Mouse (Mus musculus) ES-E14 (cell line): ENCODE results near the gene Xcl1. TPM values are rescaled to one million over a fixed set of nuclear protein-coding genes. Genes with fewer than 3 reads are reported as not detected.

Source experiments
- DNase-seq: peaks from one replicate; pipeline ENCODE4 v3.0.0-alpha.2; 2013; ENCODE audit warnings: low read depth, low spot score
- H3K27ac ChIP-seq: 2 replicates; pipeline ENCODE4 v1.5.1; 2012; ENCODE audit warnings: low read depth, mild to moderate bottlenecking, low read length, moderate library complexity, mixed read lengths; ENCODE audit not compliant: poor library complexity, insufficient read depth, severe bottlenecking
- H3K36me3 ChIP-seq: 2 replicates; pipeline ENCODE4 v1.6.1; 2012; ENCODE audit warnings: mild to moderate bottlenecking, low read length, moderate library complexity, mixed read lengths; ENCODE audit not compliant: control insufficient read depth, poor library complexity, insufficient read depth, severe bottlenecking
- H3K4me1 ChIP-seq, 2 experiments: fragments of 150-350 bp in 1 of 2; sonication (generic) in 1 of 2; 2 replicates each; pipeline ENCODE4 v1.6.1; 2012; ENCODE audit warnings: low read length in 2 of 2, mild to moderate bottlenecking in 1 of 2, mixed read lengths in 1 of 2; ENCODE audit not compliant: control insufficient read depth in 2 of 2, insufficient read depth in 2 of 2, poor library complexity in 1 of 2
- H3K4me3 ChIP-seq, 2 experiments: fragments of 150-350 bp in 1 of 2; sonication (generic) in 1 of 2; 2 replicates each; pipeline ENCODE4 v1.5.1; 2012; ENCODE audit warnings: low read length in 2 of 2, low read depth in 1 of 2, mild to moderate bottlenecking in 1 of 2, mixed read lengths in 1 of 2; ENCODE audit not compliant: insufficient read depth in 1 of 2, poor library complexity in 1 of 2, severe bottlenecking in 1 of 2
- H3K9ac ChIP-seq: 2 replicates; pipeline ENCODE4 v1.6.1; 2012; ENCODE audit warnings: low read depth, mild to moderate bottlenecking, low read length, mixed read lengths; ENCODE audit not compliant: poor library complexity, insufficient read depth, severe bottlenecking
- H3K9me3 ChIP-seq: fragments of 150-350 bp; sonication (generic); 2 replicates; pipeline ENCODE4 v1.6.1; 2012; ENCODE audit warnings: low read depth, mild to moderate bottlenecking, low read length; ENCODE audit not compliant: control insufficient read depth, insufficient read depth
- CHD2 ChIP-seq: IDR thresholded peaks from 2 replicates; pipeline ENCODE4 v1.6.1; 2014; ENCODE audit warnings: mild to moderate bottlenecking, low read depth, low read length, inconsistent platforms
- HCFC1 ChIP-seq: IDR thresholded peaks from 2 replicates; pipeline ENCODE4 v1.6.1; 2012; ENCODE audit warnings: low read length, inconsistent platforms, borderline replicate concordance; ENCODE audit not compliant: insufficient read depth
- MAFK ChIP-seq: IDR thresholded peaks from 2 replicates; pipeline ENCODE4 v1.6.1; 2014; ENCODE audit warnings: mild to moderate bottlenecking, low read depth, low read length, inconsistent platforms; ENCODE audit not compliant: insufficient read depth
- ZC3H11A ChIP-seq: IDR thresholded peaks from 2 replicates; pipeline ENCODE4 v1.6.1; 2012; ENCODE audit warnings: low read depth, mild to moderate bottlenecking, inconsistent platforms, low read length, borderline replicate concordance
- ZNF384 ChIP-seq: IDR thresholded peaks from 2 replicates; pipeline ENCODE4 v1.6.1; 2012; ENCODE audit warnings: low read depth, low read length, inconsistent platforms
- in situ Hi-C, 2 experiments: fragments of 600-800 bp; cut with MboI; formaldehyde crosslinking; loops; one replicate each; pipeline ENCODE4 v1.15.1; 2025; ENCODE audit warnings: low sequenced_read_pairs in 2 of 2, inconsistent platforms in 1 of 2; ENCODE audit not compliant: unreplicated experiment in 2 of 2
- total RNA-seq: library from RNA; depleted of rRNA; stranded (reverse); fragments of 300-350 nt; gene quantifications from 2 replicates; pipeline ENCODE4 v1.2.3, GENCODE M21; 2012

The Xcl1 gene
- total RNA-seq, 1 experiment = not detected

DNA sequence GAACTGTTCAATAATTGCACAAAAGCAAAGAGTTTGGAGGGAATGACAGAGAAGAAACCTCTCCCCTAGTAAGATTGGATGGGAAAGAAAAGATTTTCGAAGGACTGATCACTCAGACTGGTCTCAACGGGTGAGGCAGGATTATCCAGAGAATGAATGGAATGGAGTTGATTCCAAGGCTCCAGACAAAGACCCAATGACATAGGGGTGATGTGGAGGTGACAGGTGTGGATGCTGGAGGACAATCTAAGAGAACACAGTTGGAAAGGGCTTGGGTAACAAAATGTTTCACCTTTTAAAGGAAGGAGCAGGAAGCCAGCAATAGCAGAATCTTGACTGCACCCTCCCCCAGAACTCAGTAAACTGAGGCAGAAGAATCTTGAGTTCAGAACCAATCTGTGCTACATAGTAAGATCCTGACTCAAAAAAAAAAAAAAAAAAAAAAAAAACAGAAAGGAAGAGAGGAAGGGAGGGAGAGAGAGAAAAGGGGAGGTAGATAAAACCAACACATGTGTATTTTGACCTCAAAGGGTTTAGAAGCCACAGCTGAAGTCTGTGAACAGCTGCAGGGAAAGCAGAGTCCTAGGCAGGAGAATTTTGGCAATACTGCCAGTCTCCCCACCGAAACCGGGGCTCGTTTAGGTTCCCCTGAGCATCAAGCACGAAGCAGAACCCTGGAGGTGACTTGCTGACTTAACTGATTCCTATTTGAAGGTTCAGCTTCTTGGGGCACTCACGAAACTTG is 20.3 kb upstream of the Xcl1 start:
- Histone ChIP-seq H3K4me1 (no peaks in the 10 kb centered on the region), H3K36me3 (no peaks in the 10 kb centered on the region), H3K9ac (no peak overlapping the region), H3K4me3 (no peak overlapping the region), H3K9me3 (no peaks in the 10 kb centered on the region), H3K27ac (no peak overlapping the region)
- no peak for DNase-seq
- in situ Hi-C loops = no loop called here
- TF ChIP-seq HCFC1 (no peak), CHD2 (no peak), ZC3H11A (no peak), ZNF384 (no peak), MAFK (no peak)

DNA sequence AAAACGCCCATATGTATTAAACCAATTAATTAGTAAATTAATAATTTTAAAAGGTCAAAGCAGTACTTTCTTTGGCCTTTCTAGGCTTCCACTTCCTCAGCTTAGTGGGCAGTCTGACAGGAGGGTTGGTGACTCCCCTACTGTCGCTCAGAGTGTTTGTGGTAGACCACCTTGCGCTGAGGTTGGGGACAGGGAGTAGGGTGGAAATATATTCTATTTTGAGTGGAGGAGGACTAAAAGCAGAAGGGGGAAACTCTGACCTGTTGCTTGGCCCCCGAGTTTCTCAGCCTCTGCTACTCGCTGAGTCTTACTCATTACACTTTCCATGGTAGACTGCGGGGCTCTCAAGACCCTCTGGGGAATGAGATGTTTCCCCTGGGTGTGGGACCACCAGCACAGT is 18.2 kb upstream of the Xcl1 start:
- H3K9me3 ChIP-seq = no peaks in the 10 kb centered on the region
- H3K27ac ChIP-seq = no peak overlapping the region
- no peaks in the 10 kb centered on the region for H3K36me3 ChIP-seq
- TF ChIP-seq HCFC1 (no peak), MAFK (no peak), CHD2 (no peak), ZC3H11A (no peak), ZNF384 (no peak)
- no peak overlapping the region for H3K4me3 ChIP-seq
- H3K4me1 ChIP-seq = no peaks in the 10 kb centered on the region
- H3K9ac ChIP-seq = no peak overlapping the region
- in situ Hi-C loops = no loop called here
- no peak for DNase-seq

DNA sequence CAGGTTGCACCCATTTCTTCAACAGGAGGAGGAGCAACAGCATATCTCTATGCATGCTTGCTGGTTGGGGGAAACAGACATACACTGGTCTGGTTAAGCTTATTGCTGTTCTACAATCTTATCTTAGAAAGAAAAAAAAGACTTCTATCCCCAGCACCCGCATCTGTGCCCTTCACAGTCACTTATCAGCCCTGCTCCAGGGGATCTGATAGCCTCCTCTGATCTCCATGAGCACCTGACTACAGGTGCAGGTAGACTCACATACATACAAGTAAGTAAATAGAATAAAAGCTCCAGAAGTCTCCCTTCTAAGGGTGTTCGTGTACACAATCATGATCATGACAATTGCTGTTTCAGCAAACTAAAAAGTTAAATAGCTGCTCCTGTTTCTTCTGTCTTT is 733 bp upstream of the Xcl1 start:
- Histone ChIP-seq H3K4me3 (no peak overlapping the region), H3K27ac (no peak overlapping the region), H3K9me3 (no peaks in the 10 kb centered on the region), H3K9ac (no peak overlapping the region), H3K36me3 (no peaks in the 10 kb centered on the region), H3K4me1 (no peaks in the 10 kb centered on the region)
- in situ Hi-C loops = no loop called here
- DNase-seq = no peak
- TF ChIP-seq CHD2 (no peak), ZNF384 (no peak), MAFK (no peak), HCFC1 (no peak), ZC3H11A (no peak)

- no peaks in the 10 kb centered on the region for H3K4me1 ChIP-seq
- no peak for DNase-seq
- in situ Hi-C loops = no loop called here
These were observed 1.7 kb downstream of the Xcl1 start for GRCm38 (mm10) chr1:164933441-164934188.

More at GRCm38 (mm10) chr1:164933441-164934188, 1.7 kb downstream of the Xcl1 start:
- Histone ChIP-seq H3K9me3 (no peaks in the 10 kb centered on the region), H3K4me3 (no peak overlapping the region), H3K27ac (no peak overlapping the region), H3K9ac (no peak overlapping the region), H3K36me3 (no peaks in the 10 kb centered on the region)
- TF ChIP-seq ZNF384 (no peak), HCFC1 (no peak), ZC3H11A (no peak), MAFK (no peak), CHD2 (no peak)
